Mouse (Mus musculus) limb, embryonic 15.5 days (tissue): Measurements from ENCODE around the gene Edn2. TPM values are rescaled to one million over a fixed set of nuclear protein-coding genes. Genes with fewer than 3 reads are reported as not detected.

ENCODE experiments used
- ATAC-seq: fragments of 200-750 bp; cut with Nextera tagmentation; 2 replicates; pipeline ENCODE4 v1.8.0; 2017; ENCODE audit warnings: low read depth, moderate TSS enrichment; ENCODE audit not compliant: insufficient number of reproducible peaks, low FRiP score, low TSS enrichment
- H3K27ac ChIP-seq: fragments of 300-500 bp; sonication (generic); 2 replicates; pipeline ENCODE4 v1.5.1; 2015; ENCODE audit warnings: moderate library complexity, mild to moderate bottlenecking, inconsistent platforms
- H3K27me3 ChIP-seq: fragments of 300-500 bp; sonication (generic); 2 replicates; pipeline ENCODE4 v1.6.1; 2015; ENCODE audit warnings: inconsistent platforms
- H3K36me3 ChIP-seq: fragments of 300-500 bp; sonication (generic); 2 replicates; pipeline ENCODE4 v1.6.1; 2015; ENCODE audit warnings: inconsistent platforms
- H3K4me1 ChIP-seq: fragments of 300-500 bp; sonication (generic); 2 replicates; pipeline ENCODE4 v1.6.1; 2015; ENCODE audit warnings: inconsistent platforms
- H3K4me2 ChIP-seq: fragments of 300-500 bp; sonication (generic); 2 replicates; pipeline ENCODE4 v1.6.1; 2015; ENCODE audit warnings: mild to moderate bottlenecking, inconsistent platforms
- H3K4me3 ChIP-seq: fragments of 300-500 bp; sonication (generic); 2 replicates; pipeline ENCODE4 v1.5.1; 2015; ENCODE audit warnings: mild to moderate bottlenecking, inconsistent platforms
- H3K9ac ChIP-seq: fragments of 300-500 bp; sonication (generic); 2 replicates; pipeline ENCODE4 v1.6.1; 2015; ENCODE audit warnings: inconsistent platforms
- H3K9me3 ChIP-seq: fragments of 300-500 bp; sonication (generic); 2 replicates; pipeline ENCODE4 v1.6.1; 2016; ENCODE audit warnings: inconsistent platforms
- WGBS: fragments of 180-500 bp; shearing (Covaris S2); methylation state at CpG from one replicate; pipeline ENCODE4 v1.1.7; 2015; 5-methylcytosine and 5-hydroxymethylcytosine counted together
- polyA plus RNA-seq: library from polyadenylated mRNA; unstranded; fragments of >200 nt; fragmentation: Nextera tagmentation; extraction: Ambion mirVana; gene quantifications from 2 replicates; pipeline ENCODE4 v1.2.1, GENCODE M21; 2015

Gene Edn2
- polyA plus RNA-seq, 1 experiment from 2014 or later: 4.6 TPM

DNA sequence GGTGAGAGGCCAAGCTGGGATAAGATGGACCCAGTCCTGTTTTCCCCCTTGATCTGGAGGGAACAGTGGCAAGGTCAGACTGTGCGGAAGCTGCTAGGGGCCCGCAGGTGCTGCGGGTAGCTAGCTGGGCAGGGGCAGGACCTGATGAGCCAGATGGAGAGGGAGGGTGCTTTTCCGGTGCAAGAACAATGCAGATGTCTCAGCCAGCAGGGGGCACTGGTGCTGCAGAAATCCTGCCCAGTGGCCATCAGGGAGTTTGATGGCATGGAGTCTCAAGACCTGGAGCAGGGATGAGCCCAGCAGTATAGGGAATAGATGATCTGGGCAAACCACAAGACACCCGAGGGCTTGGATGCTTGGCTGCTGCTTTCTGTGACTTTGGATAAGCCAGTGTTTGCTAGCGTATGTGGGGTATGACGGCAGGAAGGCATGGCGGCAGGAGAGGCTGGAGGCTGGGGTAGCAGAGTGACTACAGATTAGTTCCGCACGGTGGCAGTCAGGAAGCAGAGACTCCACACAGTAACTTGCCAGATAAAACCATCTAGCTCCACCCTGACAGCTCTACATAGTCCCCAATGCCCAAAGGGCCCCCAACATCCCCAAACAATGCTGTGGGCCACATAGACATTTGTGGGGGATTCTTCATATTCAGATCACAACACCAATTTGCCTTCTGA lies 55.0 kb downstream of the Edn2 start:
- ATAC-seq: no peak

DNA sequence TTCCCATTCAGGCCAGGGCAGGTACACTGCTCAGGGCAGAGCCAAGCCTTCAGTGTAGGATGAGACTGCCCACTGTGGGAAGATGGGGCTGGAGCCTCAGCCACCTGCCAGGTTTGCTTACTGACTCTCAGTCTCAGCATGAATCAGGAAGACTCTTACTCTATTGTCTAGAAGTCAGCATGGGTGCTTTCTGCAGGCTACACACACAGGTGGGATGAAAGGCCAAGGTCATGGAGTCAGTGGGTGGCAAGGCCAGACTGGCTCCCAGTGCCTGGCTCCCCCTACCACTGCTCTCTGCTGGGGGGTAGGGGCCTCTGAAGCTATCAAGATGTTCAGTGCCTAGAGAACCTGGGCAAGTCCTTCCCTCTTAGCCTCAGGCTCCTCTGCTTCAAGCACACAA lies 55.9 kb downstream of the Edn2 start:
- H3K4me2 ChIP-seq: no peak overlapping the region

More for the DNA sequence above, 55.0 kb downstream of the Edn2 start:
- Histone ChIP-seq H3K4me1 (peaks cover 14% of the 10 kb centered on the region; the same call in 1 of the 2 replicates), H3K4me3 (no peak overlapping the region), H3K36me3 (no peaks in the 10 kb centered on the region), H3K27me3 (no peaks in the 10 kb centered on the region), H3K9me3 (no peaks in the 10 kb centered on the region), H3K4me2 (no peak overlapping the region), H3K27ac (no peak overlapping the region), H3K9ac (no peak overlapping the region)
- WGBS: 33% methylated on average over 10 of the region's 10 CpGs

More for the DNA sequence above, 55.9 kb downstream of the Edn2 start:
- Histone ChIP-seq H3K9me3 (no peaks in the 10 kb centered on the region), H3K36me3 (no peaks in the 10 kb centered on the region), H3K27me3 (no peaks in the 10 kb centered on the region), H3K4me1 (peaks cover 11% of the 10 kb centered on the region; the same call in 1 of the 2 replicates), H3K27ac (no peak overlapping the region), H3K9ac (no peak overlapping the region), H3K4me3 (no peak overlapping the region)
- no peak for ATAC-seq

Other genes with a start within 250 kb of the Edn2 start
- not detected in 2 replicates for gene AL607142.1, start 96.2 kb upstream of the Edn2 start, polyA plus RNA-seq
- gene Foxo6, start 126.1 kb downstream of the Edn2 start, polyA plus RNA-seq: 0.17 and 0.22 TPM in 2 replicates
- 36.7 and 37.6 TPM in 2 replicates for gene Scmh1, start 244.1 kb downstream of the Edn2 start, polyA plus RNA-seq